Mouse (Mus musculus): ENCODE measurements at regions not wholly inside any gene's neighbourhood (a gene's known extent, or its start where the extent isn't known, plus 50 kb on each side); places are given as distances from the start of the nearest gene placed in this dataset.

GRCm38 (mm10) chr4:119053680-119054079 is 54.8 kb upstream of the Slc2a1 start:
- WGBS (ENCODE audit: insufficient replicate concordance), result 61% methylated on average over 6 of the region's 6 CpGs
- Histone ChIP-seq H3K4me1 (ENCODE audit: control insufficient read depth, insufficient read depth, low read length) (peaks cover 29% of the 10 kb centered on the region), H3K4me3 (ENCODE audit: low read depth, low read length) (no peak overlapping the region), H3K9me3 (replicated peaks; ENCODE audit: control insufficient read depth, low read length) (no peaks in the 10 kb centered on the region), H3K36me3 (ENCODE audit: control insufficient read depth, insufficient read depth, low read length) (no peaks in the 10 kb centered on the region), H3K4me2 (no peak overlapping the region), H3K27me3 (ENCODE audit: control insufficient read depth, insufficient read depth, low read length) (no peaks in the 10 kb centered on the region), H3K9ac (ENCODE audit: low read depth, low read length) (no peak overlapping the region), H3K27ac (ENCODE audit: low read depth, low read length) (peak overlapping the region; percentile 67)
- ATAC-seq (replicated peaks; ENCODE audit: insufficient number of reproducible peaks, low FRiP score, low TSS enrichment), result no peak

- Histone ChIP-seq H3K9me3 (replicated peaks; ENCODE audit: control insufficient read depth, low read length) (no peaks in the 10 kb centered on the region), H3K36me3 (ENCODE audit: control insufficient read depth, insufficient read depth, low read length) (no peaks in the 10 kb centered on the region), H3K4me2 (no peak overlapping the region), H3K27ac (ENCODE audit: low read depth, low read length) (peak overlapping the region; percentile 67), H3K27me3 (ENCODE audit: control insufficient read depth, insufficient read depth, low read length) (no peaks in the 10 kb centered on the region), H3K4me1 (ENCODE audit: control insufficient read depth, insufficient read depth, low read length) (peaks cover 29% of the 10 kb centered on the region), H3K9ac (ENCODE audit: low read depth, low read length) (no peak overlapping the region), H3K4me3 (ENCODE audit: low read depth, low read length) (no peak overlapping the region)
- ATAC-seq (replicated peaks; ENCODE audit: insufficient number of reproducible peaks, low FRiP score, low TSS enrichment), result peak; percentile 44; the same call in 1 of the 2 replicates
- WGBS (ENCODE audit: insufficient replicate concordance), result 32% methylated on average over 5 of the region's 5 CpGs
These were observed 54.4 kb upstream of the Slc2a1 start for GRCm38 (mm10) chr4:119054129-119054528.

- Histone ChIP-seq H3K27me3 (ENCODE audit: control insufficient read depth, insufficient read depth, low read length) (no peaks in the 10 kb centered on the region), H3K9me3 (replicated peaks; ENCODE audit: control insufficient read depth, low read length) (no peaks in the 10 kb centered on the region), H3K27ac (ENCODE audit: low read depth, low read length) (no peak overlapping the region), H3K4me2 (no peak overlapping the region), H3K36me3 (ENCODE audit: control insufficient read depth, insufficient read depth, low read length) (no peaks in the 10 kb centered on the region), H3K4me3 (ENCODE audit: low read depth, low read length) (no peak overlapping the region), H3K4me1 (ENCODE audit: control insufficient read depth, insufficient read depth, low read length) (peaks cover 34% of the 10 kb centered on the region), H3K9ac (ENCODE audit: low read depth, low read length) (no peak overlapping the region)
- ATAC-seq (replicated peaks; ENCODE audit: insufficient number of reproducible peaks, low FRiP score, low TSS enrichment), result no peak
- 88% methylated on average over 6 of the region's 6 CpGs for WGBS (ENCODE audit: insufficient replicate concordance)
These were observed 51.3 kb upstream of the Slc2a1 start for GRCm38 (mm10) chr4:119057191-119057590.

- Histone ChIP-seq H3K9me3 (replicated peaks; ENCODE audit: control insufficient read depth, low read length) (no peaks in the 10 kb centered on the region), H3K27me3 (ENCODE audit: control insufficient read depth, insufficient read depth, low read length) (no peaks in the 10 kb centered on the region), H3K4me2 (no peak overlapping the region), H3K36me3 (ENCODE audit: control insufficient read depth, insufficient read depth, low read length) (no peaks in the 10 kb centered on the region), H3K27ac (ENCODE audit: low read depth, low read length) (no peak overlapping the region), H3K4me1 (ENCODE audit: control insufficient read depth, insufficient read depth, low read length) (peaks cover 28% of the 10 kb centered on the region), H3K9ac (ENCODE audit: low read depth, low read length) (no peak overlapping the region), H3K4me3 (ENCODE audit: low read depth, low read length) (no peak overlapping the region)
- no peak for ATAC-seq (replicated peaks; ENCODE audit: insufficient number of reproducible peaks, low FRiP score, low TSS enrichment)
- 75% methylated on average over 1 of the region's 1 CpGs for WGBS (ENCODE audit: insufficient replicate concordance)
These were observed 50.7 kb upstream of the Slc2a1 start for GRCm38 (mm10) chr4:119057826-119058225.

All from heart, embryonic 11.5 days (tissue).